Mouse (Mus musculus) liver, adult 2 months (tissue): Measurements from ENCODE around the gene Gm37240.

Experiments
- CTCF ChIP-seq: fragments of 200-500 bp; IDR thresholded peaks from 2 replicates; pipeline ENCODE4 v1.5.1; 2011; ENCODE audit warnings: low read depth, low read length, control low read depth
- POLR2A ChIP-seq: fragments of 200-500 bp; IDR thresholded peaks from 2 replicates; pipeline ENCODE4 v1.6.1; 2011; ENCODE audit warnings: low read length, control low read depth; ENCODE audit not compliant: insufficient read depth; ENCODE audit errors: extremely low read depth

GRCm38 (mm10) chr3:85053526-85053925 is 833.8 kb downstream of the Gm37240 start:
- no peak for TF ChIP-seq POLR2A
- no peak for TF ChIP-seq CTCF
